Mouse (Mus musculus): Measurements from ENCODE around the gene Rwdd3. TPM values are rescaled to one million over a fixed set of nuclear protein-coding genes. Genes with fewer than 3 reads are reported as not detected.

Rwdd3 gene
- polyA plus RNA-seq, 1 experiment from 2014 or later = 4.0 TPM

DNA sequence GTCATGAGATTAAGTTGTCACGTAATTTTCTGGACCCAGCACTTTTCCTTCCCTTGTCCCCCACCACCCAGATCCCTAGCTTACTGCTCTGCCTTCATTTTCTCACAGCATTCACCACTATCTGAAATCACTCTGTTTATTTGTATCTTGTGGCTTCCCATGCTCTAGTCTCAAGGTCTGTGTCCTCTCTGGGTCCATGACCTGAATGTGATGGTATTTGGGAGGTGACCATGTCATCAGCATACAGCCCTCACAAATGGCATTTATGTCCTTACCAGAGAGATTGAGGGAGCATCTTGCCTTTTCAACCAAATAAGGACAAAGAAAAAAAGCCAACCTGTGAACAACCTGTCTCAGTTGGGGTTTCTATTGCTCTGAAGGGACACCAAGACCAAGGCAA, 4.5 kb upstream of the Rwdd3 start:
- ATAC-seq (ENCODE audit: low read depth) = no peak
- Histone ChIP-seq H3K9ac (no peak overlapping the region), H3K27me3 (no peaks in the 10 kb centered on the region), H3K36me3 (no peaks in the 10 kb centered on the region), H3K9me3 (no peaks in the 10 kb centered on the region), H3K4me2 (no peak overlapping the region), H3K4me1 (replicated peaks) (peaks cover under 1% of the 10 kb centered on the region), H3K27ac (replicated peaks) (no peak overlapping the region), H3K4me3 (no peak overlapping the region)
- WGBS = 88% methylated on average over 1 of the region's 1 CpGs

DNA sequence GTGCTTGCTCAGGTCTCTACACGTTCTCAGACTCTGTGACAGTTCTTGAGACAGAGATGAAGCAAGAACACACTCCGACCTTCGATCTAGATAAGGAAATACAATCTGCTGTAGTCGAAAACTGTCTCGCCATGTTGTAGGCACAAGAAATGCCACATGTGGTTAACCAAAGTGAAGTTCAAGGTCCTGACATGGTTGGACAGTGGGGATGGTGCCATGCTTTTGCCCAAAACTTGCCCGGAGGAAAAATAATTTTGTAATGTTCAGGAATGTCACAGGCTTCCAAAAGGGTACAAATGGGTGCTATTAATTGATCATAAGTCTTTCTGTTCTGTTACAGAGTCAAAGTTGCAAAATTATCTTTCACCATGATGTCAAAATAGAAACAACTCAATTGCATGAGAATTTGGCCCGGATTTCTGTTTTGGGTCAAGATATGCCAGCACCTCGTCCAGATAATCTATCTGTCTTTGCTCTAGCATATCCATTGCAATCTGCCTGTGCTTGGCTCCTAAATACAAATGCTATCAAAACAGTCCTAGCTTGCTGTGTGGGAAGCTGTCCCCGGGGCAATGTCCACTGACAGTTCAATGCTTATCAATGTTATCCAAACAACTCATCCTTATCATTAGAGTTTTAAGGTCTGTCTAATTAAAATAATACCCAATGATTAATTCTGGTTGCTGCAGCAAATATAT, 2.9 kb upstream of the Rwdd3 start:
- WGBS = 86% methylated on average over 9 of the region's 9 CpGs
- Histone ChIP-seq H3K4me1 (replicated peaks) (peaks cover 11% of the 10 kb centered on the region), H3K4me2 (no peak overlapping the region), H3K36me3 (no peaks in the 10 kb centered on the region), H3K27ac (replicated peaks) (no peak overlapping the region), H3K27me3 (no peaks in the 10 kb centered on the region; the same call in 1 of the 2 replicates), H3K9ac (no peak overlapping the region), H3K9me3 (no peaks in the 10 kb centered on the region), H3K4me3 (no peak overlapping the region)
- no peak for ATAC-seq (ENCODE audit: low read depth)

DNA sequence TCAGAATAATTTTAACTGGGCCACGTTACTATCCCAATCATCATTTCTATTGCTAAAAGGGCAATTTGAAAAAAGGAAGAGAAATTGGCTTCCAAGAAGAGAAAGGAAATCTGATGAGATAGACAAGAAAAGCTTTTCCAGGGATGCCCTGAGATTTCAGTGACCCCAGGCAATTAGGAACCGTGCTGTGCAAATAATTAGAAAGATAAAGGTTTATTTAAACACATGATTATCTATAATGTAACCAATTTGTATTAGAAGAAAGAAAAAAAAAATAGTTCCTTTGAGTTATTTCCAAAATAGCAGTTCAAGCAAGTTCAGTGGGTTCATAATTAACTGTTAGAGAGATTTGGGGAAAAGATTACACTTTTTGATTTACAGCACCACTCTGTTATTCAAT, 1.2 kb upstream of the Rwdd3 start:
- whole genome bisulfite sequencing = 84% methylated on average over 2 of the region's 2 CpGs
- H3K4me1 ChIP-seq (replicated peaks) = peaks cover 11% of the 10 kb centered on the region
- H3K36me3 ChIP-seq = no peaks in the 10 kb centered on the region
- H3K4me2 ChIP-seq = no peak overlapping the region
- no peak overlapping the region for H3K27ac ChIP-seq (replicated peaks)
- H3K9ac ChIP-seq = no peak overlapping the region
- no peak for ATAC-seq (ENCODE audit: low read depth)
- H3K4me3 ChIP-seq = no peak overlapping the region
- H3K9me3 ChIP-seq = no peaks in the 10 kb centered on the region
- no peaks in the 10 kb centered on the region; the same call in 1 of the 2 replicates for H3K27me3 ChIP-seq

- Histone ChIP-seq H3K36me3 (no peaks in the 10 kb centered on the region), H3K9ac (peak overlapping the region; percentile 75; the same call in 1 of the 2 replicates), H3K27me3 (no peaks in the 10 kb centered on the region; the same call in 1 of the 2 replicates), H3K27ac (replicated peaks) (peak overlapping the region; percentile 47; the same call in 1 of the 2 replicates), H3K9me3 (no peaks in the 10 kb centered on the region), H3K4me2 (peak overlapping the region; percentile 77), H3K4me1 (replicated peaks) (peaks cover 11% of the 10 kb centered on the region), H3K4me3 (peak overlapping the region; percentile 62)
- ATAC-seq (ENCODE audit: low read depth) = no peak; the same call in 1 of the 2 replicates
- WGBS = 59% methylated on average over 6 of the region's 6 CpGs
Observed at GRCm38 (mm10) chr3:121171872-121172265, 374 bp upstream of the Rwdd3 start.

DNA sequence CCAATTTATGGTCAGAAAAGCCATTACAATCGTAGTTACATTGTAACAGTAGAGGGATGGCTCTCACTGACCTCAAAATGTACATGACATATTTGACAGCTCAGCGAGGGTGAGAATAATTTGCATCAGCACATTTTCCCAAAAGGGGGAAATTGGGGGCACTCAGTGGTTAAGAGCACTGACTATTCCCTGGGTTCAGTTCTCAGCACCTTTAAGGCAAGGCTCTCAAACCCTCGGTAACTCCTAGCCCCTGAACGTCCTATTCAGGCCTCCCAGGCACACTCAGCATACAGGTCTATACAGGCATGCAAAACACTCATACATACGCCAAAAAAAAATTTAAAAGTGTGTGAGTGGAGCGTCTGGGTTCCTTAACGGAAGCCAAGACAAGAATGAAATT, 864 bp downstream of the Rwdd3 start:
- Histone ChIP-seq H3K9ac (peak overlapping the region; percentile 75; the same call in 1 of the 2 replicates), H3K27me3 (no peaks in the 10 kb centered on the region; the same call in 1 of the 2 replicates), H3K4me3 (peak overlapping the region; percentile 62), H3K9me3 (no peaks in the 10 kb centered on the region), H3K36me3 (no peaks in the 10 kb centered on the region), H3K4me2 (peak overlapping the region; percentile 77), H3K4me1 (replicated peaks) (peaks cover 11% of the 10 kb centered on the region), H3K27ac (replicated peaks) (no peak overlapping the region)
- 50% methylated on average over 7 of the region's 7 CpGs for WGBS
- ATAC-seq (ENCODE audit: low read depth) = no peak

GRCm38 (mm10) chr3:121169092-121169942, 2.2 kb downstream of the Rwdd3 start:
- no peak overlapping the region for H3K4me2 ChIP-seq
- ATAC-seq (ENCODE audit: low read depth) = no peak
- no peaks in the 10 kb centered on the region for H3K36me3 ChIP-seq
- H3K27ac ChIP-seq (replicated peaks) = no peak overlapping the region
- H3K9me3 ChIP-seq = no peaks in the 10 kb centered on the region
- H3K27me3 ChIP-seq = no peaks in the 10 kb centered on the region; the same call in 1 of the 2 replicates
- no peak overlapping the region for H3K9ac ChIP-seq
- H3K4me3 ChIP-seq = no peak overlapping the region
- H3K4me1 ChIP-seq (replicated peaks) = peaks cover 11% of the 10 kb centered on the region
- 77% methylated on average over 15 of the region's 15 CpGs for WGBS

GRCm38 (mm10) chr3:121168581-121168980, 2.9 kb downstream of the Rwdd3 start:
- H3K27ac ChIP-seq (replicated peaks) = no peak overlapping the region
- no peak overlapping the region for H3K4me2 ChIP-seq
- no peak for ATAC-seq (ENCODE audit: low read depth)
- H3K4me1 ChIP-seq (replicated peaks) = peaks cover 11% of the 10 kb centered on the region
- H3K4me3 ChIP-seq = no peak overlapping the region
- H3K36me3 ChIP-seq = no peaks in the 10 kb centered on the region
- no peaks in the 10 kb centered on the region; the same call in 1 of the 2 replicates for H3K27me3 ChIP-seq
- no peaks in the 10 kb centered on the region for H3K9me3 ChIP-seq
- no peak overlapping the region for H3K9ac ChIP-seq
- 90% methylated on average over 8 of the region's 8 CpGs for WGBS

- 48% methylated on average over 7 of the region's 7 CpGs for WGBS
- no peaks in the 10 kb centered on the region for H3K36me3 ChIP-seq
- H3K9me3 ChIP-seq = no peaks in the 10 kb centered on the region
- no peak overlapping the region for H3K4me3 ChIP-seq
- ATAC-seq (ENCODE audit: low read depth) = no peak
- no peaks in the 10 kb centered on the region for H3K27me3 ChIP-seq
- H3K4me1 ChIP-seq (replicated peaks) = peaks cover 13% of the 10 kb centered on the region; the same call in 1 of the 2 replicates
- H3K9ac ChIP-seq = no peak overlapping the region
- H3K4me2 ChIP-seq = no peak overlapping the region
- no peak overlapping the region for H3K27ac ChIP-seq (replicated peaks)
Observed at GRCm38 (mm10) chr3:121163271-121163819, 8.2 kb downstream of the Rwdd3 start.

DNA sequence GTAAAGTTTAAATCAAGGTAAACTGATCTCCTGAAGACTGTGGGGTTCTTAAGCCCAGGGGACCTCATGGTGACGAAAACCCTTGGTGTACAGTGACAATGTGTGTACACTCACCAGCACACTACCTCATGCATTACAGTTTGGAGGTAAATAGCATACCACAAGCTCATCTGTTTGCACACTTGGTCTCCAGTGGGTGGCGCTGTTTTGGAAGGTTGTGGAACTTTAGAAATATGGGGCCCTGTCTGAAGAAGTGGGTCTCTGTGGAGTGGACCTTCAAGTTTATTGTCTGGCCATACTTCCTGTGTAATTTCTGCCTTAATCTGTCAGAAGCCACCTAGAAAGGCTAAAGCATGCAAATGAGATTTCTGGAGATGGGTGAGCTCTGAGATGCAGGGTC, 9.8 kb downstream of the Rwdd3 start:
- Histone ChIP-seq H3K27me3 (no peaks in the 10 kb centered on the region), H3K4me3 (no peak overlapping the region), H3K9me3 (no peaks in the 10 kb centered on the region), H3K9ac (no peak overlapping the region), H3K27ac (replicated peaks) (no peak overlapping the region), H3K4me2 (no peak overlapping the region), H3K4me1 (replicated peaks) (peaks cover 21% of the 10 kb centered on the region), H3K36me3 (no peaks in the 10 kb centered on the region)
- ATAC-seq (ENCODE audit: low read depth) = no peak
- 36% methylated on average over 2 of the region's 2 CpGs for WGBS

DNA sequence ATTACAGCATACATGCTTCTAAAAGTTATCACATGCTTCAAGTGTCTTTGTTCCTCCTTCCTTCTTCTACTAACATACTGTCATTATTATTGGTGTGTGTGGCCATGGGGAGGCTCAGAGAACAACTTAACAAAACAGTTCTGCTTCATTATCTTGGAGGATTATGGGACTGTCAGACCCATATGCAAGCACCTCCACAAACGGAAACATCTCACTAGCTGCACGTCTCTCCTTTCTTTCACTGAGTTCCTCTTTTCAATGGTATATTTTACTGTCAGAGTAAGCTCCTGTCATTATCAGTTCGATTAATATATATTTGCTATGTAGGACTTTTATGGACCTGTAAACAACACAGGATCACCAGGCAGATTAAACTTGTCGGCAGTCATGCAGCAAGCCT, 11.1 kb downstream of the Rwdd3 start:
- Histone ChIP-seq H3K4me2 (no peak overlapping the region), H3K27ac (replicated peaks) (no peak overlapping the region), H3K36me3 (no peaks in the 10 kb centered on the region), H3K9me3 (no peaks in the 10 kb centered on the region), H3K27me3 (no peaks in the 10 kb centered on the region), H3K4me1 (replicated peaks) (peaks cover 33% of the 10 kb centered on the region), H3K9ac (no peak overlapping the region), H3K4me3 (no peak overlapping the region)
- ATAC-seq (ENCODE audit: low read depth) = no peak
- WGBS = 68% methylated on average over 4 of the region's 4 CpGs

DNA sequence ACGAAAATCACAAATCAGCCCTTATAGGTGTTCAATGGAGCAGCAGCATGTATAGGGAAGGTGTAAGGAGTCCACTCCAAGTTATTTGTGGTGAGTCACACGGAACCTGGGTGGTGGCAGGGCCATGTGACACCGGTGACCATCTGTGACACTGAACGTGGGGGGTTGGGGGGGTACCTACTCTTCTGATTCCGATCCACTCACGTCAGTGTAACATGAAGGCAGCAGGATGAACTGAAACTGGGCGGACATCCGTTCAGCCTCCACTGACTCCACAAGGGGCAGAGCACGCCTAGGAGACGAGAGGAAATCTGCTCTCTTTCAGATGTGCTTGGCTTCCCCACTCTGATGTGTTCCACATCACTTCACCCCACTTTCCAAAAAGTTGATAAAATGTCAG, 11.9 kb downstream of the Rwdd3 start:
- no peak for ATAC-seq (ENCODE audit: low read depth)
- no peak overlapping the region for H3K9ac ChIP-seq
- 73% methylated on average over 10 of the region's 10 CpGs for WGBS

GRCm38 (mm10) chr3:121158901-121159351, 12.6 kb downstream of the Rwdd3 start:
- H3K27ac ChIP-seq (replicated peaks) = no peak overlapping the region
- 91% methylated on average over 16 of the region's 16 CpGs for WGBS
- no peaks in the 10 kb centered on the region for H3K36me3 ChIP-seq
- H3K27me3 ChIP-seq = no peaks in the 10 kb centered on the region
- peaks cover 33% of the 10 kb centered on the region for H3K4me1 ChIP-seq (replicated peaks)
- H3K9ac ChIP-seq = no peak overlapping the region
- no peak for ATAC-seq (ENCODE audit: low read depth)
- H3K4me2 ChIP-seq = no peak overlapping the region
- no peaks in the 10 kb centered on the region for H3K9me3 ChIP-seq
- no peak overlapping the region for H3K4me3 ChIP-seq

More for the DNA sequence above, 11.9 kb downstream of the Rwdd3 start:
- Histone ChIP-seq H3K9me3 (no peaks in the 10 kb centered on the region), H3K4me2 (no peak overlapping the region), H3K36me3 (no peaks in the 10 kb centered on the region), H3K4me1 (replicated peaks) (peaks cover 33% of the 10 kb centered on the region), H3K27ac (replicated peaks) (no peak overlapping the region), H3K27me3 (no peaks in the 10 kb centered on the region), H3K4me3 (no peak overlapping the region)

Measured in neural tube, embryonic 13.5 days (tissue).